Mouse (Mus musculus) lung, adult 2 months (tissue): ENCODE data around the gene Fam174a.

Experiments used
- CTCF ChIP-seq: fragments of 200-500 bp; IDR thresholded peaks from 2 replicates; pipeline ENCODE4 v1.5.1; 2011; ENCODE audit warnings: mild to moderate bottlenecking, low read length, control low read depth; ENCODE audit not compliant: insufficient read depth
- POLR2A ChIP-seq: fragments of 200-500 bp; IDR thresholded peaks from 2 replicates; pipeline ENCODE4 v1.6.1; 2011; ENCODE audit warnings: low read depth, mild to moderate bottlenecking, control low read depth, low read length, borderline replicate concordance; ENCODE audit errors: extremely low read depth

DNA sequence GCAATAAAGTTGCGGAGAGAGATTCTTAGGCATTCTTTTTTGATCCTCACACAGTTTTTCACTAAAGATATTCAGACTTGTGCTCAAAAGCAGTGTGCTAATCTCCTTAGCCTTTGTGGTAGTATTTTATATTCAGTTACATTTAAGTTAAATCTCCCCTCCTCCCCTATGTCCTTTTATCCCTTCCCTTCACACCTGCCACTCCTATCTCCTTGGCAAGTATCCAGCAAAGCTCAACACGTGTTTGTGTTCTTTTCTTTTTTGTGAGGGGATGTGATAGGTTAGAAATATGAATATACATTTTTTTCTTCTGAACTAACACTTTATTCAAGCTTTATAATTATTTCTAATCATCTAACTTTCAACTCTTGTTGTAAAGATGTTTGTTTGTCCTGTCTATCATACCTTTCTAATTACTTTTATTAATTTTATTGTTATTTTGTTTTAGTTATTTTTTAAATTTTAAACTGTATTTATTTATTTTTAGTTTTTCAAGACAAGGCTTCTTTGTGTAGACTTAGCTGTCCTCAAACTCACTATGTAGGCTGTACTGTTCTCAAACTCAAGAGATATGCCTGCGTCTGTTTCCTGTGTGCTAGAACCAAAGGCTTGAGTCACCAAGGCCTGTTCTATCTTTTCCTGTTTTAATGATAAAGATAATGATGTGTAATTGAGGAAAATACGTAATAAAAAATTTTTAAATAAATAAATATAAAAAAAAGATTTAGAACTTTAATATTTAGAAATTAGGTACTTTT is 53.4 kb downstream of the Fam174a start:
- no peak for TF ChIP-seq CTCF
- no peak for TF ChIP-seq POLR2A
